Mouse (Mus musculus): ENCODE data around the gene Arhgap21.

Gene Arhgap21

DNA sequence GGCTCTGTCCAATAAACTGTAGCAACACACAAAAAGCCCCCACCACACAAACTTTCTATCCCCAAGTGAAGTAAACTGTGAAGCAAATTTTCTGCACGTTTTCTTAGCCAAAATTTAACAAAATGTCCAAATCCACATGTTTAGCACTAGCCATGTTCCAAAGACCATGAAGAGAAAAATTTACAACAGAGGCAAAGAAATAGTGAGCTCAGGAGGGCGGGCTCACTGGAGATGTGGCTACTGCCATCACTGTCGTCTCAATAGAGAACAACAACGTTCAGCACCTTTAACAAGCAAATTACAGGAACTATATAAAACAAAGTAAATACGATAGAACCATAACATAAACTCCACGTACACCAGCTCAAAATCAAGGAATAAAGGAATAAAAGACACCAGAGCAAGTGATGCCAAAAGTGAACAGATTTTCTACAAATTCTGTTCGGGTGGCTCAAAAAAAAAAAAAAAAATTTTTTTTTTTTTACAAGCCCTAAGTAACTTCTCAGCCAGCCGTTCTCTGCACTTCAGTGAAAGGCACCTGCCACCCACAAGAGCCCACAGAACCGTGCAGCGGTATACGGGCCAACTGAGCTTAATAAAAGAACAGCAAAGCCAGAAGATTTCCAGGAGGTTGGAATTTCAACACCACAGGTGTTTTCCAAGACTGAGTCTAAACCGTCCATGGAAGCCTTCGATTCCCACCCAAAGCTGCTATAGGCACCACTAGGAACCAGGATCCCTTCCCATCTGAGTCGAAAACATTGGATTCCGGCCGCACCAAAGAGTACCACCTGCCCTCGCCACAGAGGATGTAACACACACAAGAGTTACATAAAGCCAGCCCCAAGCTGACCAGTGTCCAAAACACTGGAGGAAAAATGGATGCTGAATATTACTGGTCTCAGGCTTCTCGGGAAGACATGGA lies 2.2 kb downstream of the Arhgap21 start:
- peak; percentile 15 for DNase-seq (ENCODE audit: low read depth)

DNA sequence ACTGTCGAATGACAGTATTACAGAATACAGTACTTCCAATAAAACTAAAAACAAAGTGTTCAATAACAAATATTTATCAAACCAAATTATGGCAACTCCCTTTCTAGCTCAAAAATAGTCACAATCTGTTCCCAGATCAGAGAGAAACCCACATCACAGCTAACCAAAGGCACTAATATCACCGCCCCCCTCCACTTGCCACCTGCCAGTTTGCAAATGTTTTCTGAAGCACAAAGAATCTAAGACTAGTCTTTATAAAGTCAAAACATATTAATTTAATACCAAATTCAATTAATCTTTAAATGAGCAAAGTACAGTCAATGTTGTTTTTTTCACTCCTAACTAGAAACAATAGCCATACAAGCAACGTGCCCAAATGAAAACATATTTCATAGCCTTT lies 3.3 kb downstream of the Arhgap21 start:
- DNase-seq (ENCODE audit: low read depth) = peak; percentile 28

DNA sequence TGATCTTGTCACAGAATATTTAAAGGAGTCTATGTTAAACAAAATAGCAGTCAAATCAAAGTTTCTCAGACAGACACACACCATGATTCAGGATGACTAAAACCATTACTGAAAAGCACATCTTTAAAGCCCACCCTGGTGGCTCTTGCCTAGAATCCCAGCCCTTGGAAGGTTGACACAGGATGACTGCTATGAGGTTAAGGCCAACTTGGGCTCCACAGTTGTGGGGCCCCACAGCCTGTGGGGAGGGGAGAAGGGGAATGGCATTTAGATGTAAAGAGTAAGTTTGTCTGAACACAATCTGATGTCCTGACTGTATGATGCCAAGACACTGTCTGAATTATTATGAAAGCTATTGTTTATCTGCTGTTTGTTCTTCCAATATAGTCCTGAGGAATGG lies 4.2 kb downstream of the Arhgap21 start:
- DNase-seq (ENCODE audit: low read depth) = no peak

DNA sequence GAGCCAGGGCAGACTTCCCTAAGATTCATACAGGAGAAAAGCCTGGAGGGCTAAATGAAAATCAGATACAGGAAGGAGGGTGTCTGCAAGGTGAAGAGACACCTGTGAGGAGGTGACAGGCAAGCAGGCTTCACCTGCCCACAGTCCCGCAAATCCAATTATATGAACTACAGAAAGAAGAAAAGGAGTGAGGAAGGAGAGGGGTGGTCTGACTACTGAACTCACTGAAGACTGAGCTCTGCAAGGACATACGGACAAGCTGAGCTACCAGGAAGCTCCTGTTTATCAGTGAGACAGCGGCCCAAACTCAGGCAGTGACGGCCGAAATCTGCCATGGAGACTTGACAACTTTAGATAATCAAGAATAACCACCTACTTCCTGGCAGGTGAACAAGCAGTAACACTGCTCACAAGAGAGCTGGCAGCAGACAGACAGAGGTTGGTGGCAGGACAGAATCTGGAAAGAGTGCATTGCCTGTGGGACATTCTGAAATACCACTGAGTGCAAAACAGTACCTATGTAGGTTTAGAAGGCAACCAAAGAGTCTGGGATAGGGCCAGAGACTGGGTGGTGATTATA lies 5.4 kb downstream of the Arhgap21 start:
- DNase-seq (ENCODE audit: low read depth) = no peak

DNA sequence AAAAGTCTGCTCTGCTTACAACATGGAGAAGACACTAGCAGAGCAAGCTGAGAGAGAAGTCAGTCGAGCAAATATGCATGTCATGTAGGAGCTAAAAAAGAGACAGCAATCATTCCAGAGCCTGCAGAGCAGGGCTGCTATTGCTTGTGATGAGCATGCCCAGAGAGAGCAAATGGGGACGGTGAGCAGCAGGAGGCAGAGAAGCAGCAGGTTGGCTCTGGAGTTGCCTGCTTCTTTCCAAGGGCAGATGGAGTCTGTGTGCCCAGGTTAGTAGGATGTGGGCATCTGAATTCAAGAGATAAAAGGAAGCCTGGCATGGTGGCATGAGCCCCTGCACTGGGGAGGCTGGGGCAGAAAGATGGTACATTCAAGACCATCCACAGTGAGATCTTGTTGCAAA lies 6.4 kb downstream of the Arhgap21 start:
- DNase-seq (ENCODE audit: low read depth) = no peak

DNA sequence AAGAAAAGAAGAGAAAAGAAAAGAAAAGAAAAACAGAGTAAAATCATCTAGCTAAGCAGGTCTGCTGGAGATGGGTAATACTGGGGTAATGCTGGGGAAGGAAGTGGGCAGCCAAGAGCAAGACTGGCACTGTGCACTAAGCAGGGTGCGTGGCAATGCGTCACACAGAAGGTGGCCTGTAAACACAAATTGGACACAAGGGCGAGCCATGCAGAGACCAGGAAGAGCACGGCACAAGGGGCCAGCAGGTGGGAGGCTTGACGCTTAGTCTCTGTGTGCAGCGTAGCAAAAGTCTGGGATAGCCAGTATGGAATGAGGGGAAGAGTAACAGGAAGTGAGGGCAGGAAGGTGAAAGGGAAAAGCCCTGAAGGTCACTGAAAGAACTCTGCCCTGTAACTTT lies 6.9 kb downstream of the Arhgap21 start:
- peak; percentile 47 for DNase-seq (ENCODE audit: low read depth)

DNA sequence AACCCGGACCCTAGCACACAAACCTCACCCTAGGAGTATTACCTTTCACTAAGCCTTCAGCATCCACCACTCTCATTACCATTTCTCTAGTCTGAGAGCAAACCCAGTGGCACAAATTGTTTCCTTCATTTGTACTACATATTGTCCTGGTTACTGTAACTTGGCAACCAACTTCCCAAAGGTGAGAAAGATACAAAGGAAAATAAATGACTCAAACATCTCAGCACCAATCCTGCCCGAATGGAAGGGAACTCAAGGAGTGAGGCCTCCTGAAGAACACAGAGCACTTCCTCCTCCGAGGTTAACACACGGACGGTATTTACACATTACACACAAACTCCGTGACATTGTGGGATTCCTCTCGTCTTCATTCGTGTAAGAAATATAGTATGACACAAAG lies 7.4 kb downstream of the Arhgap21 start:
- DNase-seq (ENCODE audit: low read depth) = peak; percentile 19

DNA sequence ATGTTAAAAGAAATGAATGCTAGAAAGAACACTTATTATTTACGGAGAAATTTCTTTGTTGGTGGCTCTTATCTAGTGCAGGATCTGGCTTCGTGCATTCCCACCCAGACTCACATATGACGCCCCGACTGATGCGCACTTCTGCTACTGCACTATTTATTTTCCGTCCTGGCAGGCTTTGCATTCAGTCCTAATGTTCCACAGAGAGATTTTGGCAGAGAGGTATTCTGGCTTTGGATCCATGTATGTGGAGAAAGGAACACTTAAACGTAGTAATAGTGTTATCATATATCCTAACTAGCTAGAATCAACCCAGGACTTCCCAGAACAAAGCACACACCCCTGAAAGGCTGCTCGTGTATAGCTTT lies 8.0 kb downstream of the Arhgap21 start:
- no peak for DNase-seq (ENCODE audit: low read depth)

DNA sequence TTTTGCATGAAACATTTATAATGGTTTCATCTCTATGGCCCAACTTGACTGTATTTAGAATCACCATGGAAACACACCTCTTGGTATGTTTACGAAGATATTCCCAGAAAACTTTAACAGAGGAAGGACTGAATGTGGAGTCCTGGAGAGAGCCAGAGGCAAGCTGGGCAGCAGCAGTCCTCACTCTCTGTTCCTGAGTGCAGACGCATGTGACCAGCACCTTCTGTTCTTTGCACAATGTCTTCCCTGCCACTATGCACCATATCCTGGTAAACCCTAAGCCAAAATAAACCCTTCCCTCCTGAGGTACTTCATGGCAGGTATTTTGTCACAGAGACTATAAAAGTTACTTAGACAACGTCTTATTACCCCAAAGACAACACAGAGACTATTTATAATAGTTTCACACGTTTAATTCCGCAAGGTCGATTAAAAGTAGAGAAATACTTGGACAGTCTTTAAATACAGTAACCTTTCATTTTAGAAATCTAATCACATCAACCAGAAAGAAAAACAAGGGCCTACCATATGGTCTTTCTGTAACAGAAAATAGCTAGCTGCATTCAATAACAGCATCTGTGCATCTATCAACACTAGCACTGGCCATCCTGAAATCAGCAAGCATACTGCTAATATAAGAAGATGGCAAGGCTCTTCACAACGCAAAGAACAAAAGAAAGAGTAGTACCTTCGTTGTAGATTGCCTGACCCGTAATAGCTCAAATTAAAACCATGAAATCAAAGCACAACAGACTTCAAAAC lies 8.6 kb downstream of the Arhgap21 start:
- DNase-seq (ENCODE audit: low read depth) = no peak

DNA sequence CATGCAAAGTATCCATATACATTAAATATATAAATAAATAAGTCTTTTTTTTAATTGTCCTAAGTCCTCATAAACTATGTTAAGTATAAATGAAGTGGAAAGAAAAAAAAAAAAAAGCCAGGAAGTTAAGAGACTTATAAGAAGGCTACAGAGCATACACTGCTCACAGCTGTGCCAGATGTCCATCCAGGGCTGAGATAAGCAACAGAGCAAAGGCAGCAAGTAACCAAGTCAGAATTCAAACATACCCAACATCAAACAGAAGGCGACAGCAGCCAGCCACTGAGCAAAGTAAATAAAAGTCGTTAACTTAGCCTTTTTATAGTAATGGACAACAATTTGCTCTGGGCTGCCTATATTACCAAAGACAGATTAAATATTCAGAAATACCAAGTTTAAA lies 9.6 kb downstream of the Arhgap21 start:
- DNase-seq (ENCODE audit: low read depth) = no peak

DNA sequence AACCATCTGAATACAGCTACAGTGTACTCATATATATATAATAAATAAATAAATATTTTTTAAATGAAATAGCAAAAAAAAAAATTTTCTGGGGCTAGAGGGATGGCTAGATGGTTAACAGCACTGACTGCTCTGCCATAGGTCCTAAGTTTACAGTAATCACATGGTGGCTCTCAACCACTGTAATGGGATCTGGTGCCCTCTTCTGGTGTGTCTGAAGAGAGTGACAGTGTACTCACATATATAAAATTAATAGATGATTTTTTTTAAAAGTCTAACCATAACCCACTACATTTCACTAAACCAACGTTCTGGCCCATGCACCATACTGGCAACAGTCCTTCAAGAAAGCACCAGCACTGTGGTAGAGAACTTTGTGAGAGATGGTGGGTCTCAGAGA lies 10.7 kb downstream of the Arhgap21 start:
- DNase-seq (ENCODE audit: low read depth) = no peak

DNA sequence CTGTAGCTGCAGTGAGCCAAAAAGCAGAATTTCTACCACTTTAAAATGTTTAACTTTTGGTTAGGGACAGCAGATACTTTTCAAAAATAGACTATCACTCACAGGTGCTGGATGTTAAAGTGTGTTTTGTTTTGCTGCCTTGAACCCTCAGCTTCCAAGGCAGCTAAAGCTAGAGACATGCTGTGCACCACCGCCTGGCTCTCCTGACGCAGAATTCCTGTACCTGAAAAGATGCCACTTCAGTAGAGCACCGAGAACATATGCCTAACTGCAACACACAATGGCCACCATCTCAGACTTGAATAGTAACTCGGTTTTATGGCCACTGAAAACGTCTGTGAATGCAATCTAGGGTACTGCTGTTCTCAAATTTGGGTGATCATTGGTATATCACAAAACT lies 12.0 kb downstream of the Arhgap21 start:
- no peak for DNase-seq (ENCODE audit: low read depth)

DNA sequence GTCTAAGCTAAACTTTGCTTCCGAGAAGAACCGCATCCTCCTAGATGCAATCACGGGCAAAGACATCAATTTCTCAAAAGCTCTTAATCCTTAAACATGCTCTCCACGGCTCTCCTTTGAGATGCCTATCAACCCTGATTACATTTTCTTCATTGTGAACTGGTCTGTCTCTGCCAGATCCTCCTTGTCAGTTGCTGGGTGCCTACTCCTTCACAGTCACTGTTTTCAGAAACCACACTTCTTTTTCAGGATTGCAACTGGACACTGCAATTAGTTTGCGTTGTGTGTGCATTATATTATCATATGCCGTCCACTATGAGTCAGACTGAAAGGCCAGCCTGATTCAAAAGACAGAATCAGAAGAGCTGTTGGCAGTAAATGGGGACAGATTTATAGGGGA lies 12.7 kb downstream of the Arhgap21 start:
- no peak for DNase-seq (ENCODE audit: low read depth)

DNA sequence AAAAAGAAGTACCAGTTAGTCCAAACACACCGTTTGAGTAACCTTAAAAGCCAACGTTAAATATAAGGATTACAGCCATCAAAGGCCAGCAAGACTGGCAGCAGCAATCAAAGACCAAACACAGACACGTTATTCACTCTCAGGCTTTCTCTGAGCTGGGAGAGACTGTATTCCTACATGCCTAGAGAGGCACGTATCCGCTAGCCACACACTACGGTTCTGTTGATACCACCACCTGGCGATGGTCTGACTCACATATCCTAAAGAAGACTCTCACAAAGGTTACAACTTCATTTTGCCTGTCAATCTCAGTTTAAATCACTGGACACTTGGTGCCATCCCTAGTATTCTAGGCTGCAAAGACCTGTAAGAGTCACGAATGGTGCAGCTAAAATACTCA lies 13.3 kb downstream of the Arhgap21 start:
- DNase-seq (ENCODE audit: low read depth) = no peak

DNA sequence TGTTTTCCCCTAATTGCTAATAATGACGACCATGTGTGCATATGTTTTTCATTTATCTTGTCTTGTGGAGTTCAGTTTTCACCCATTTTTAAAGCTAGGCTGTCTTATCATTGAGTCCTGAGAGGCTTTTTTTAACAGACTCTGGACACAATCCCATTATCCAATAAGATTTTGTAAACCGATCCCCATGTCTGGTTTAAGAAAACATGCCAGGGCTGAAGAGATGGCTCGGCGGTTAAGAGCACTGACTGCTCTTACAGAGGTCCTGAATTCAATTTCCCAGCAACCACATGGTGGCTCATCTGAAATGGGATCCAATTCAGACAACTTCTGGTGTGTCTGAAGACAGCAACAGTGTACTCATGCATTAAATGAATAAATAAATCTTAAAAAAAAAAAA lies 16.0 kb downstream of the Arhgap21 start:
- DNase-seq (ENCODE audit: low read depth) = no peak

DNA sequence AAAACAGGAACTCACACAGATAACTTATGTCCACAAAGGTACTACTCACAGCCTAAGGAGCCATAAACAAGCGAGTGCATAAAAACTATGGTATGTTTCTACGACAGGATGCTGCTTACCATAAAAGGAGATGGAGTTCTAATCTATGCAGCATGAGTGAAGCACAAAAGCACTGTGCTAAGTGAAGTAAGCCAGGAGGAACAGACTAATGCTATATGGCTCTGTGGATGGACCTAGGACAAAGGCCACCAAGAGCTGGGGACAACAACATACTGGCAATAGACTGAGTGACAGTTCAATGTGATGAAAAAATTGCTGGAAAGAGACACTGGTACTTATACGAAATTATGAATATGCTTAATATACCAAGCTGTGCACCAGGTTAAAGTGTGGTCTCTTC lies 19.5 kb downstream of the Arhgap21 start:
- no peak for DNase-seq (ENCODE audit: low read depth)

DNA sequence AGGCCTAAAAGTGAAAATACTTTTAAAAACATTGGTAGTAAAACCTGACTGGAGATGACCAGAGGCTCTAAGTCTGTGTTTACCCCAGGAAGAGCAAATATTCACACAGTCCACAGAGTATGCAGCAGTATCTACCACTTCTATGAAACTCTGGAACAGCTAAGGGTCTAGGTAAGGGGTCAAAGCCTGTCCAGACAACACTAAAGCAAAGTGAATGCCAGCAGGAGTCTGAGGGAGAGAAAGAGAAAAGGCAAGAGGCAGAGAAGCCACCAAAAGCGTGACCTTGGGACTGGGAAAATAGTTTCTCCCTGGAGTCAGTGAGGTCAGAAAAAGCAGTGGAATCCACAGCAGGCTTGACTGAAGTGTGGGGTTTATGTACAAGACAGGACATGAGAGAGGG lies 21.6 kb downstream of the Arhgap21 start:
- no peak for DNase-seq (ENCODE audit: low read depth)

DNA sequence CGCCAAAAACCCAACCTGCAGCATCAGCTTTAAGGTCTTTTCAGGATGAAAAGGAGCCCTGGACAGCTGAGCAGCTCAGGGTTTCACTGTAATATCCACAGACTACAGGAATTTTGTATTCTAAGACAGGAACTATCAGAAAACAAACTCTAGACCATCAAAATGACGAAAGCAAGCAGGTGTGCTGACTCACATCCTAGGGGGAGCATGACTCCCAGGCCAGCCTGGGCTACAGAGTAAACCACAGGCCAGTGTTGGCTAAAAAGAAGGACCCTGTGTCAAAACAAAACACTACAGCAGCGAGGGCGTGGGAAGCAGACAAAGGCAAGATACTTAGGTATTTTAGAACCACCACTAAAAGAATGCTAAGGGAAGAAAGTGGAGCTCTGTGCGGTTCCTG lies 23.1 kb downstream of the Arhgap21 start:
- no peak for DNase-seq (ENCODE audit: low read depth)

DNA sequence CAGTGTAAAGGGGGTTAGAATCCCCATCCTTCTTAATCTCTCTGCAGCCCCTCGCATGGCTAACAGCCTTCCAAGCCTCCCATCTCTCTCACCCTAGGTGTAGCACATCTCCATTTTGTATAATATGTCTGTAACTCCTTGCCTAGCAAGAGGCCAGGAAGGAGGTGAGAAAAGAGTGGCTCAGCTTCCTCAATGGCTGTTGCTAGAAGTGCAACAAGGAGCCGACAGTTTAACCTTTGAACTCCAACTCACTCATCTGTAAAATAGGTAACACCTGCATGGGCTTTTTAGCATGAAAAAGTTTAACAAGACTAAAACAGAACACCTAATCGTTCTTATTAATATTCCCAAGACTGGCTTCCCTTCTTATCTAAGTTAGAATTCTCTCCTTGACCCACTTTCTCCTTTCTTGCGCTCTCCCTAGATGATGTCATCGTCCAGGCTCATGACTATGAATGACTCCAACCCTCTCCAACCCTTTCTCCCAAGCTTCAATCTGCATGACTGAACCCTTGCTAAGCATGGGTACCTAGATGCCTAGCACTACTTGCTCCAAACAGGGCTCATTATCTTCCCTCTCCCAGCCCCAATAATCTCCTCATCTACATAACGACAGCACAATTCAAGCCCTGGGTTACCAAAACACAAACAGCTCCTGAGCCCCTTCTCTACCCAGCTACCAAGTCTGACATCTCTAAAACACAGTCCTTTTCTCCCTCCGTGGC lies 24.8 kb downstream of the Arhgap21 start:
- no peak for DNase-seq (ENCODE audit: low read depth)

DNA sequence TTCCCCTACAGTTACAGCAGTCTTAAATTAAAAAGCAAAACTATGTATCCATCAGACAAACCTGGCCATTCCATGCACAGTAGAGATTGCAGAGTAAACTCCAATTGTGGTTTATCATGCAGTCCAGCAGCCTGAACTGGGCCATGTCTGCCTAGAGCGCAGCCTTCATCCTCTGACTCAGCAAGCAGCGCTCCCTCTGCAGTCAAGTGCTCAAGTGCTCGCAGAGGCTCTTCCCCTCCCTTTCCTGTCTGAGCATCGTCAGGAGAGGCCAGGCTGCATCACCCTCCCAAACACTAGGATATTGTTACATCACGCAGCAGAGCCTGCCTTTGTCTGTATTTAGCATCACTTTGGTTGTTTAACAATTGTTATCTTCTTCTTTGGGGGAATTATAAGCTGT lies 25.5 kb downstream of the Arhgap21 start:
- no peak for DNase-seq (ENCODE audit: low read depth)

DNA sequence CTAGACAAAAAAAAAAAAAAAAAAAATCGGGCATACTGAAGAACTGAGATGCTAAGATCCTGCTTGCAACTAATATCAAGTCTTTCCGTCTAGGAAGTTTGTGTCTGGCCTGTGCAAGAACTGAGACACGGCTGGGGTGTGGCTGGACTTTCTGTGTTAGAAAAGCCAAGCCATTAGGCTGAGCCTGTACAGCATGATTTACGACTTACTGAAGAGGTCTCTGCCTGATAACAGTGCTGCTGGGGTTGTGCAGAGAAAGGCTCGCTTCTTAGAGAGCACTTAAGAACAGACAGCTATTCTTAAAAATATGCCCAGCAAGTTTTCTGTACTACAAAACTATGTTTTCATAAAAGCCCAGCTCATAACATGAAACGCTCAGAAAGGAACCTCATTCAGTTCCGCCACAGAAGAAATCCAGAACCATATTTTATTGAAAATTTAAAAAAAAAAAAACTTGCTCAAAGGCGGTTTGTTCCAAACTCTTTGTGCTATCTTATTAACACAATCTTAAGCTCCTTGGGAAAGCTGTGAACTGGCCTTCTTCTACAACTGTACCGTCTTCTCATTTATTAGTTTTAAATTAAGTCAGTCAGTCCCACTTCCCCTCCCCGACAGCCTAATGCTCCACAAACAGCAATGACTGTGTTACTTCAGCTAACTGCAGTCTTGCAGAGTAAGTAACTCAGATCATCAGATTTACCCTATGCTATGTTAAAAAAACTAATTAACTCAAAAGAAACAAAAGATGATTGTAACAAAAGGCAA lies 26.1 kb downstream of the Arhgap21 start:
- no peak for DNase-seq (ENCODE audit: low read depth)

DNA sequence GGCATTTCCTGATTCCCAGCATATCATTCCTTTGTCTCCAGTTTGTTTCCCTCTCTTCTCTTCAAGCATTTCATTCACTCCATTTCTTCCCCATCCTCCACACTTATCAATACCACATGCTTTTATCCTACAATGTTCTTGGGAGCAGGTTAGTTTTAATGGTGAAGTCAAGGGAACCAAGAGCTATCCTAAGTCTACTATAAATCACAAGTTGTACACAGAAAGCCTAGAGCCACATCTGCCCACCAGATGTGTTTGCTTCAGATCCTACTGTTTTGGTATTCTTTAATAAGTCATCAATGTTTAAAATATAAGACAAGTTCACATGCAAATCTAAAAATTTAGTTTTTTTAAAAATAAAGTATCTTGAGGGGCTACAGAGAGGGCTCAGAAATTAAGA lies 27.6 kb downstream of the Arhgap21 start:
- no peak for DNase-seq (ENCODE audit: low read depth)
